Mouse (Mus musculus) lung, adult 2 months (tissue): Measurements from ENCODE around the gene Ube2a.

ENCODE experiments used
- CTCF ChIP-seq: fragments of 200-500 bp; IDR thresholded peaks from 2 replicates; pipeline ENCODE4 v1.5.1; 2011; ENCODE audit warnings: mild to moderate bottlenecking, low read length, control low read depth; ENCODE audit not compliant: insufficient read depth
- POLR2A ChIP-seq: fragments of 200-500 bp; IDR thresholded peaks from 2 replicates; pipeline ENCODE4 v1.6.1; 2011; ENCODE audit warnings: low read depth, mild to moderate bottlenecking, control low read depth, low read length, borderline replicate concordance; ENCODE audit errors: extremely low read depth

DNA sequence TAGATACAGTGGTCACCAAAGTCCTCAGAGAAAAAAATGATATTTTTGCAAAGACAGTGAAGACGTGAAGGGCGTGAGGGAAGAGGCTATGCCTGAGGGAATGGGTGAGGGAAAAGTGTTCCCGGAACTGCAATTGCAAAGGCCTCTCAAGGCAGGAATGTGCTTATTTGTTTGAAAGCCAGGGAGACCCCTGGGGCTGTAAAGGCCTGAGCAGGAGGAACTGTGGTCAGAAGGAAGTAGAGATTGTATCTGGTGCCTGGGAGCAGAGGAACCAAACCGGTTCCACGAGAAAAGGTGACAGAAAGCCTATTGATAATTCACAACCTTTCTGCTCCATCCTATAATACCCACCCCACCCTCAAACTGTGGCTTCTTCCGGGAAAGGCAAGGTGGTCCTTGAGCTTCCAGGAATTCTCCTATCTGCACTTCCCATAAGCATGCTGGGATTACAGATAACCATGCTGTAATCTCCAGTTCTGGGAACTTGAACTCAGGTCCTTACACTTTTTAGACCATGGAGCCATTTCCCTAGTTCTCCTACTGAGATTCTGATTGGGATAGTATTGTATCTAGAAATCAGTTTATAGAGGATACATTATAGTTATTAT, 36.5 kb upstream of the Ube2a start:
- no peak for TF ChIP-seq CTCF
- no peak for TF ChIP-seq POLR2A
